Mouse (Mus musculus) stomach, postnatal 0 days (tissue): ENCODE measurements at regions not wholly inside any gene's neighbourhood (a gene's known extent, or its start where the extent isn't known, plus 50 kb on each side); places are given as distances from the start of the nearest gene placed in this dataset.

ENCODE experiments used
- CTCF ChIP-seq: IDR thresholded peaks from 2 replicates; pipeline ENCODE4 v1.5.1; 2016; ENCODE audit warnings: antibody characterized with exemption, low read depth, mild to moderate bottlenecking, moderate library complexity
- EP300 ChIP-seq: optimal IDR thresholded peaks from 2 replicates; pipeline ENCODE3; 2016; ENCODE audit warnings: antibody characterized with exemption

DNA sequence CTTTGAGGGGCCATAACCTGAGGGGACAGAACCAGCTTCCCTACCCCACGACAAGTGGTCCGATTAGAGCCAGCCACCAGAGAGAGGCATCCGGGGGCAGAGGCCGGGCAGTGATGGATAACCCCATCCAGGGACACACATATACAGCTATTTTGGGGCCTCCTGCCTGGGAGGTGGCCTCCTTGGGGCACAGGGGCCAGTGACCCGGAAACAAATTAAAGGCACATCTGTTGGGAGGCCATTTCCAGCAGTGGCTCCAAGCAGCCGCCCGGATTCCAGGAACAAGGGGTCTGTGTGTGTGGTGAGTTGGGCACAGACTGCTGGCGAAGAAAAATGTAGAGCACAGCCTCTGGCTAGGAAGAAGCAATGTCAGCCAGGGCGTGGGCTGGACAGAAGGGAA lies 144.2 kb upstream of the Mycn start:
- TF ChIP-seq CTCF, result no peak
- TF ChIP-seq EP300, result no peak
